Mouse (Mus musculus): ENCODE results near the gene Fchsd2.
"Not testable (repeated sequence)": the region's sequence is repeated elsewhere in the genome, so short reads cannot be mapped to it uniquely, and the experiment has no call there.

Gene Fchsd2

GRCm38 (mm10) chr7:101119391-101119790 lies 26.7 kb downstream of the Fchsd2 start:
- no peak for DNase-seq

GRCm38 (mm10) chr7:101123579-101124347 lies 31.1 kb downstream of the Fchsd2 start:
- DNase-seq: no peak

GRCm38 (mm10) chr7:101127737-101128136 lies 35.1 kb downstream of the Fchsd2 start:
- no peak for DNase-seq

- no peak for DNase-seq
Observed at GRCm38 (mm10) chr7:101128536-101128935, 35.9 kb downstream of the Fchsd2 start.

GRCm38 (mm10) chr7:101130646-101131045 lies 38.0 kb downstream of the Fchsd2 start:
- no peak for DNase-seq

- DNase-seq: no peak
Observed at GRCm38 (mm10) chr7:101131281-101131680, 38.6 kb downstream of the Fchsd2 start.

GRCm38 (mm10) chr7:101133591-101133990 lies 40.9 kb downstream of the Fchsd2 start:
- DNase-seq: no peak

- DNase-seq: no peak
Observed at GRCm38 (mm10) chr7:101134117-101134516, 41.5 kb downstream of the Fchsd2 start.

GRCm38 (mm10) chr7:101138819-101139218 lies 46.2 kb downstream of the Fchsd2 start:
- DNase-seq: no peak

- DNase-seq: no peak
Observed at GRCm38 (mm10) chr7:101142907-101143306, 50.2 kb downstream of the Fchsd2 start.

- DNase-seq: no peak
Observed at GRCm38 (mm10) chr7:101144222-101144621, 51.6 kb downstream of the Fchsd2 start.

- no peak for DNase-seq
Observed at GRCm38 (mm10) chr7:101149039-101149438, 56.4 kb downstream of the Fchsd2 start.

GRCm38 (mm10) chr7:101154883-101155282 lies 62.2 kb downstream of the Fchsd2 start:
- not testable (repeated sequence) for DNase-seq

- DNase-seq: no peak
Observed at GRCm38 (mm10) chr7:101155284-101155683, 62.6 kb downstream of the Fchsd2 start.

- no peak for DNase-seq
Observed at GRCm38 (mm10) chr7:101160266-101160665, 67.6 kb downstream of the Fchsd2 start.

GRCm38 (mm10) chr7:101162781-101163180 lies 70.1 kb downstream of the Fchsd2 start:
- DNase-seq: no peak

- DNase-seq: no peak
Observed at GRCm38 (mm10) chr7:101163878-101164277, 71.2 kb downstream of the Fchsd2 start.

GRCm38 (mm10) chr7:101166568-101166967 lies 73.9 kb downstream of the Fchsd2 start:
- no peak for DNase-seq

- DNase-seq: no peak
Observed at GRCm38 (mm10) chr7:101170482-101170881, 77.8 kb downstream of the Fchsd2 start.

GRCm38 (mm10) chr7:101171002-101171401 lies 78.3 kb downstream of the Fchsd2 start:
- no peak for DNase-seq

GRCm38 (mm10) chr7:101173331-101173730 lies 80.7 kb downstream of the Fchsd2 start:
- no peak for DNase-seq

GRCm38 (mm10) chr7:101178751-101179150 lies 86.1 kb downstream of the Fchsd2 start:
- DNase-seq: no peak

- no peak for DNase-seq
Observed at GRCm38 (mm10) chr7:101191326-101191969, 98.8 kb downstream of the Fchsd2 start.

- no peak for DNase-seq
Observed at GRCm38 (mm10) chr7:101210826-101211225, 118.2 kb downstream of the Fchsd2 start.

Data from spleen, adult 18-20 months (tissue).